Mouse (Mus musculus): ENCODE data around the gene Mgll.

The Mgll gene

GRCm38 (mm10) chr6:88745027-88745426 lies 20.8 kb downstream of the Mgll start:
- no peak for DNase-seq (ENCODE audit: low read depth)

GRCm38 (mm10) chr6:88746271-88746670 lies 22.1 kb downstream of the Mgll start:
- no peak for DNase-seq (ENCODE audit: low read depth)

GRCm38 (mm10) chr6:88747296-88748040 lies 23.3 kb downstream of the Mgll start:
- no peak for DNase-seq (ENCODE audit: low read depth)

- DNase-seq (ENCODE audit: low read depth) = no peak
Measured at GRCm38 (mm10) chr6:88750884-88751283, 26.7 kb downstream of the Mgll start.

- DNase-seq (ENCODE audit: low read depth) = no peak
Measured at GRCm38 (mm10) chr6:88752711-88753219, 28.6 kb downstream of the Mgll start.

GRCm38 (mm10) chr6:88753578-88753977 lies 29.4 kb downstream of the Mgll start:
- no peak for DNase-seq (ENCODE audit: low read depth)

DNA sequence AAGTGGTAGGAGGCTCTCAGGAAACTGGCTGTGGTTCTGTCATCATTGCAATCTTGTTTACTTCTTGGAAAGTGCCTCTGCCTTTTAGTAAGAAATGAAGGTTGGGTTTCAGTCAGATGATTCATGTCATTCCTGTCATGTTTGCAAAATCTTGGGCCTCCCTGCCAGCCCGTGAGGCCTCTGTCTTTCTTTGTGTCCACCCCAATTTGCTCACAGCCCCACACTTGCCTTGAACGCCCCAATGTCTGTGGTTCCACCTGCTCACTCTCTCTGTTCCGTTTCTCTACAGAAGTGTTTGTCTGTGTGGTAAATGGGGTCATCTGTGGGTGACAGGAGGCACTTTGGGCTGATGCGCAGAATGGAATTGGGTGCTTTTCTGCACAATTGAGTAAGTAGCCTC lies 32.8 kb downstream of the Mgll start:
- DNase-seq (ENCODE audit: low read depth) = no peak

DNA sequence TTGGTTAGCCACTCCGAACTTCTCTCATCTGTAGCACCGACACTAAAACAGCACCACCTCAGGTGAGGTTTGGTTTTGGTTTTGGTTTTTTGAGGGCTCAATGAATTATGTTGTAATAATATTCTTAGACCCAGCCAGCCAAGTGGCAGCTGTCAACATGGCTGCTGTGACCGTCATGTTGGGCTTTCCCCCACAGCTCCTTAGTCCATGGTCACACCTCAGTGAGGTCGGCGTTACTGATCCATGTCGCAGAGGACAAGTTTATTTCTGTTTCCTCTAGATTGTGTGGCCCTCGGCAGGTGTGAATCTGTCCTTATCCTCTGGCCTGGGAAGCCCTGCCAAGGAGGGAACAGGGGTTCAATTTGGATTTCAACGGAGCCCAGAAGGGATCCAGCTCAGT lies 33.9 kb downstream of the Mgll start:
- DNase-seq (ENCODE audit: low read depth) = no peak

DNA sequence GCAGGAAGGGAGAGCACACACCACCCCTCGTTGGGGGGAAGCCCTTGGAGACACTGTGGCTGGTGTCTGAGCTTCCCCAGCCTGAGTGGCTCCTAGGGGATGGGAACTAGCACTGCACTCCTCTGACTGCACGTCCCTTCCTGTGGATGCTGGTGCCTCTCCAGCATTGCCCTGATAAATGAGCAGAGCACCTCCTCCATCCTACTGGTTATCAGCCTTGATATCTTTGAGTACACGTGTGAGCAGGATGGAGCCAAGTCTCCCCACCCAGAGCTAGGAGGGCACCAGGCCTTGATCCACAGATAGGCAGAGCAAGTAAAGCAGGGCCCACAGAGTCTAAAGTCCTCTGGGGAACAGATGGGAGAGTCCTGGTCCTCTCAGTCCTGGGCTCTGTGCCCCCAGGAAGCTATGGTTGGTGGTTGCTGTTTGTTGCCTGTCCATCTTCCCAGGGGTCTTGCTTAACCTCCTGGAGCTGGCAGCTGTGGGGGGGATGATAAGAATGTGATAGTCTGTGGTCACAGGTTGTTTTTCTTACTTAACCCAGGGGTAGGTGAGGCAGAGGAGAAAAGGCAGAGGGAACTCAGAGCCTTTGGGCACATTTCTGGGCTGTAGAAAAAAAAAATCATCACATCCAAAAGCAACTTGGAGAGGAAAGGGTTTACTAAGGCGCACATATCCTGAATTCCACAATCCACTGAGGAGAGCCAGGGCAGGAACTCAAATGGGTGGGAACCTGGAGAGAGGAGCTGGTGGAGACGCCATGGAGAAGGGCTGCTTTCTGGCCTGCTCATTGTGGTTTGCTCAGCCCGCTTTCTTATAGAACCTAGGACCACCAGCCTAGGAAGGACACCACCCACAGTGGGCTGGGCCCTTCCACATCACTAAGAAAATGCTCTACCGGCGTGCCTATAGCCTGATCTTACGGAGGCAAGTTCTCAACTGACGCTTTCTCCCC lies 34.6 kb downstream of the Mgll start:
- DNase-seq (ENCODE audit: low read depth) = no peak

DNA sequence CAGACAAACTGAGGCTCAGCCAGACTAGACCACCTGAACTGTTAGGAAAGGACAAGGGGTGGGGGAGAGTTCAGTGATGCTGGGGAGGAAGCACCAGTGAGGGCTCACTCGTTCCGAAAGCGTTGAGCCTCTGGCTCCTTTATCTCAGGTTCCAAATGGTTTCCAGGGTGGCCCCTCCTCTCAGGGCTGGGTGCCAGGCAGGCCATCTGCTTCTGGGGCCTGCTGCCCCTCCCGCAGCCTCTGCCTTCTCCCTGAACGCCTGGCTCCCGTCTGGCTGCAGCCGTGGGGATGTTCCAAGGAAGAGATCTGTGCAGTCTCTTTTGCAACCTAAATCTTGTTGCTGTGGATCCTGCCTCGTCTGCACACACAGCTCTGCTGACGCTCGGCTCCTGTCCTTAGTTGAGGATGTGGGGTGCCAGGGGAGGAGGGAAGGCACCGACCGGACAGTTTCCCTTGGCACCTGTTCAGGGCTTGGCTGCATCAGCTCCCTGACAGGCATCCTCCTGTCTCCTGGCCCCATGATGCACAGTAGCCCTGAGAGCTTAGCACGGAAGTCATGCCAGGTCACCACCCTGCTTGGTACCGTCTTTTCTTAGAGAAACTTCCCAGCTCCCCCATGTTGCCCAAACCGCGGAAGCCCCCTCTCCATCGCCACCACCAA lies 35.7 kb downstream of the Mgll start:
- no peak for DNase-seq (ENCODE audit: low read depth)

- no peak for DNase-seq (ENCODE audit: low read depth)
Measured at GRCm38 (mm10) chr6:88760935-88761635, 36.9 kb downstream of the Mgll start.

DNA sequence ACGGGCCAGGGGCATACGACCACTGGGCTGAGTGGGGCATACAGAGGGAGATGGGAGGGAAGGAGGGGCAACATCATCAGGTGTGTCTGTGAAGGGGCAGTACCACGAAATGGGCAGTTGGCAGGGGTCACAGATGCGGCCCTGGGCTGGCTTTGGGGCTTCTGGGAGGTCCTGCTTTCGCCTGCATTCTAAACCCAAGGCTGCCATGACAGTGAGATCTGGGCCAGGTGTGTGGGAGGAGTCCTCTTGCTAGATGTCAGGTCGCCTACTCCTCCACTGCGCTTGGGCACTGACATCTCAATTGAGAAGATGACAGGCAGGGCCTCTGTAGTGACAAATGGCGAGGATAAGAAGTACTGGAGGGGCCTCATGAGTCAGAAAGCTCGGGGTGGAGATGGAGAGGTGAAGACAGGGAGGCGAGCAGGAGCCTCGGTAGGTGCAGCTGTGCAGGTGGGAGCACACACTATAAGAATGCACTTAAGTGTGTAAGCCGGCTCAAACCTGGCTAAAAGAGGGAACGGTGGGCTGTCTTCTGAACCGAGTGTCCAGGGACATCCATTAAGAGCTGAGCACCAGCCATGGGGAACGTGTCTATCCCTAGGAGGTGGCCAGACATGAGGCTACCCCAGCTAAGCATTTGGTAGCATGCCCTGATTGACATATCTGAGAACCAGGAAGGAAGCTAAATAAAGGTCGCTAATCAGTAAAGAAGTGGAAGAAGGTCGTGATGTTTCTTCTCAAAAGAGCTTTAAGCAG lies 37.6 kb downstream of the Mgll start:
- DNase-seq (ENCODE audit: low read depth) = no peak

DNA sequence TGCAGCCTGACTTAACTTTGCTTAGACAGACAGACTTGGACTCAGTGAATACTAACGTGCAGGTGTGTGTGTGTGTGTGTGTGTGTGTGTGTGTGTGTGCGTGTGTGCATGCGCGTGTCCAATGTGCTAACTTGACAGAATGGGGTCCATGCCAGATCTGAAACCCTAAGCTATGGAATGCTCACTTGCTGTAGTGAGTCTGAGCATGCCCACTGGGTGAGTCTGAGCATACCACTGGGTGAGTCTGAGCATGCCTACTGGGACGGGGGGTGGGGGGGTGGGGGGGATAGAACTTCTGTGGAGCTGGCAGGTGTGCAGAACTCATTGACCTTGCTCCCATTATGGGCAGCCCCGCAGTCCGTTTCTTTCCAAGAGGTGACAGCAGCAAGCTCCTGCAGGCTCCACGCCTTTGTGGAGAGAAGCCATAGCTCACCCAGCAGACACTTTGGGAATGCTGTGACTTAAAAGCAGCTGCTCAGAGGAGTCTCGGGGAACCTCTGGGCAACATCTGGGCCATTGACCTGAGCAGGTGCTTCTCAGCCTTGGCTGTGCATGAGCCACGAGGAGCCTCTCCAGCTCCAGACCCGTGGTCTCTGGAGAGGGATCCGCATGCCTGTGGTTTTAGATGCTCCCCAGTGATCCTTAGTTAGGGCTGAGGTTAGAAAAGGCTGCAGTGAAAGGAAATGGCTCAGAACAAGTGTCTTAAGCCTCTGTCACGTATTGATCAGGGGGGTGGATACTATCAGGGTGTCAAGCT lies 38.4 kb downstream of the Mgll start:
- DNase-seq (ENCODE audit: low read depth) = no peak

- DNase-seq (ENCODE audit: low read depth) = no peak
Measured at GRCm38 (mm10) chr6:88763518-88764077, 39.4 kb downstream of the Mgll start.

GRCm38 (mm10) chr6:88764281-88764680 lies 40.1 kb downstream of the Mgll start:
- DNase-seq (ENCODE audit: low read depth) = no peak

DNA sequence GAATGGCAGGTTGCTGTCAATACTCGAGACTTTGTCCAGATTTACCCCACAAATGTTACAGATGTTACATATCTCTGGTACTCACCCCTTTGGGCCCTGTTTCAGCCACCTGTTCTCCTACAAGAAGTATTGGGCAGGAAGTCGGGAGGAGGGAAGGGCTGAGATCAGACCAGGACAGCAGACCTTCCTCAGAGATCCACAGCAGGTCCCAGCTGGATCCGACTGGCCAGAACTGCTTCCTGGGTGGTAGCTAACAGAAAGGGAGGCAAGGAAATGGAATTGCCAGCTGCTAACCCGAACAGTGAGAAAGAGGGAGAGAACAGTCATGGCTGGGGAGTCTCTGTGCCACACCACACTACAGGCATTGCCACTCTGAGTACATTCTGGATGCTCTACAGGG lies 43.5 kb downstream of the Mgll start:
- no peak for DNase-seq (ENCODE audit: low read depth)

DNA sequence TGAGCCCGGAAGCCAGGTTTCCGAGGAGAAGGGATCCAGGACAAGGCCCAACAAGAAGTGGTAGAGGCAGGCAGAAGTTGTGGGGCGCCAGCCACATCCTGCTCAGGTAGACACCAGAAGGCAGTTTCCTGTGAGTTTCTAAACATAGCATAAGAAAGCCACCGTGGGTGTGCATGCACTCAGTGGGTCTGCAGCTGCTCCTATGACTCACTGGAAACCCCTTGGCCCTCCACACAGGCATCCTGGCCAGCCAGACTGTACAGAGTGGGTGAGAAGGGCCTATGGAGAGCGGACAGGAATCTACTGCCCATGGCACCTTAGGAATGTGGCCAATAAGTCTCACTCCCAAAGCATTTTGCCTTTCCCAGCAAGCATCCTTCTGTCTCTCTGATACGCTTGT lies 45.5 kb downstream of the Mgll start:
- peak; percentile 66 for DNase-seq (ENCODE audit: low read depth)

DNA sequence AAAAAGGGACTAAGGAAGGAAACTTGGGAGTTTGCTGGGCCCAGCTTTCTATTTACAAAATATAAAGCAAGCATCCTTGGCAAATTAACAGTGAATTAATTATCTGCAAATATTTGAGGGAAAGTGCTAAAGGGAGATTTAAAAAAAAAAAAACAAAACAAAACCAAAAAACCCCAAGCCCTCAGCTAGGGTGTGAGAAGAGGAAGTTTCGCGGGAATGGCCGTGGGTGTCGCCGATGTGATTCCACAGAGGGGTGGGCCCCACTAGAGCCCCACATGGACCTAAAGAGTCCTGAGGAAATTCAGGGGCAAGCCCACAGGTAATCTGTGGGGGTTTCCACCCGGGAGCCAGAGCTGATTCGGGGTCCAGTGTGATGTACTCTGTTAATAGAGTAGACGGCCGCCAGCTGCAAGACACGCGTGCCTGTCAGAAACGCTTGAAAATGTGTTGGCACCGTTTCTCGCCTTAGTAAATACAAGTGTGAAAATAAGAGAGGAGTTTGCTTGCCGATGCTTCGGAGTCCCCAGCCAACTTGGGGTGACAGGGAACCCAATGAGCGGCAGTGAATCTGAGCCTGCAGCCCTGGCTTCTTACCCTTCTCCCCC lies 46.2 kb downstream of the Mgll start:
- DNase-seq (ENCODE audit: low read depth) = no peak

DNA sequence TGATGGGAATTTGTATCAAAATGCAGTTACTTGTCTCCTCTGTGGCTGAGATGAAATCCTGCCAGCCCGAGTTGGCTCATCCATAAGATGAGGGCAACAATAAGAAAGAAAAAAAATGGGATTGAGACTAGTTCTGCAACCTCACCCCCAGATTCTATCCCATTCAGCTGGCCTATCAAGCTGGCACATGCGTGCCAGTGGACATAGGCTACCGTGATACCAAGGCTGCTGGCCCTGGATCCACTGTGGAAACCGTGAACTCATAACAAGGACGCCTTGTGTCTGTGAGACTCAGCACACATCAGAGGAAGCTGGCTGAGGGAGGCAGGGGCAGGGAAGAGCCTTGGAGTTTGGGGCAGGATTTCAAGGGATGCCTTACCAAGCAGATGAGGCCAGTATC lies 46.8 kb downstream of the Mgll start:
- no peak for DNase-seq (ENCODE audit: low read depth)

GRCm38 (mm10) chr6:88772041-88772440 lies 47.8 kb downstream of the Mgll start:
- DNase-seq (ENCODE audit: low read depth) = no peak
